Mouse (Mus musculus): ENCODE measurements around the gene Tmem91.
A peak's percentile ranks its signal among the peaks of the same experiment; 100 is the strongest.

Gene Tmem91

GRCm38 (mm10) chr7:25671686-25672085, 3.3 kb downstream of the Tmem91 start:
- no peak for DNase-seq (ENCODE audit: low read depth, low spot score)

DNA sequence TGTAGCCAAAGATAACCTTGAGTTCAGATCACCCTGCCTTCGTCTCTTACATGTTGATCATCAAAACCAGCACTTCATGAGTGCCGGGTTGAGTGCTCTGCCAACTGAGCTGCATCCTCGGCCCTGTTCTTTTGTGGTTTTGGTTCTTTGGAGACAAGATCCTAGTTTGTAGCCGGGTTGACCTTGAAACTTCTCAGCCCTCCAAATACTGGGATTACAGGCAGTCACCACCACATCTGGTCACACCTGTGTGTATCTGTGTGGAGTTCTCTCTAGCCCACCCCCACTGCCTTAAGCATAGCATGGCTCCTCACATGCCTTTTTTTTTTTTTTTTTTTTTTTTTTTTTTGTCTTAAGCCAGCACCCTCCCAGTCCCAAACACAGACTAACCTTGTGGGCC, 4.9 kb downstream of the Tmem91 start:
- no peak for DNase-seq (ENCODE audit: low read depth, low spot score)

GRCm38 (mm10) chr7:25669631-25670030, 5.3 kb downstream of the Tmem91 start:
- no peak for DNase-seq (ENCODE audit: low read depth, low spot score)

- DNase-seq (ENCODE audit: low read depth, low spot score) = no peak
Observed at GRCm38 (mm10) chr7:25669158-25669557, 5.8 kb downstream of the Tmem91 start.

- no peak for DNase-seq (ENCODE audit: low read depth, low spot score)
Observed at GRCm38 (mm10) chr7:25666381-25666780, 8.6 kb downstream of the Tmem91 start.

- peak; percentile 100 for DNase-seq (ENCODE audit: low read depth, low spot score)
Observed at GRCm38 (mm10) chr7:25658657-25659472, 16.1 kb downstream of the Tmem91 start, which contains the start of the genes Bckdha and Exosc5. Gene Bckdha, minus strand, starts transcription at chr7:25658981. Gene Exosc5, plus strand, starts transcription at chr7:25659164.

GRCm38 (mm10) chr7:25657785-25658184, 17.2 kb downstream of the Tmem91 start:
- DNase-seq (ENCODE audit: low read depth, low spot score) = no peak

GRCm38 (mm10) chr7:25655601-25656428, 19.2 kb downstream of the Tmem91 start:
- DNase-seq (ENCODE audit: low read depth, low spot score) = no peak

DNA sequence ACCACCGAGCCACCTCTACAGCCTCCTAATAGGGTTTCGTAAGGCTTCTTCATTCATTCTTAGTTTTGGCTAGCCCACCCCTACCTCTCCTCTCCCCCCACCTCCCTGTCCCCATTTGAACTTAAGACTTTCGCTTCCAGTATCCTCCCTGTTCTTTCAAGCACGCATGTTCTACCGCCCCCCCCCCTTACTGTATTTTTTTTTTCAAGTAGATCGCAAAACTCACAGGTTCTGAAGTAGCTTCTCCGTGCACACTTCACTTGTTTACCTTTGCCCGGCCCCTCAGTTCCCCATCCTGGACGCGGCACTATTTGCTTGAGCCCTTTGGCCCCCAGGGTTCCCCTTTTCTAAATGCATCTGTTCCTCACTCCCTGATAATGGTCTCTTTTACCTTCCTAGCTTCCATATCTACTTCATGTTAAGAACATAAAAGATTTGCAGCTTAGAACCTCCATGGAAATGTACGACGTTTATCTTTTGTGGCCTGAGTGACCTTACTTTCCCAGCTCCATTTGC, 22.7 kb downstream of the Tmem91 start:
- no peak for DNase-seq (ENCODE audit: low read depth, low spot score)

- no peak for DNase-seq (ENCODE audit: low read depth, low spot score)
Observed at GRCm38 (mm10) chr7:25651281-25651680, 23.7 kb downstream of the Tmem91 start.

DNA sequence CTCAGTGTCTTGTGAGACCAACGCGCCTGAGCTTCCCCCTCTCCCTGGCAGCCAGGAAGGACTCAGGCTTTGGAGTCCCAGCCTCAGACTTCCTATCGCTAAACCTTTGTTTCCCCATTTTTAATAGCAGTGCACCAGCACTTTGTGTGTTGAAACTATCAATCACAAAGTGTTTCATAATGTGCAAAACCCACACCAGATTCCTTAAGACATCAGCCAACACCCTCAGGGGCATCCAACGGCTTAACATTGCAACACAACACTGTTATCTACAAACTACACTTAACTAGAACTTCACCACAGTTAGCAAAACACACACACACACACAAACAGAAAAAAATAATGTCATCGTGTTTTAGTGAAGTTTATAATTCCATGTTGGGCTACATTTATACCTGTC, 25.1 kb downstream of the Tmem91 start:
- DNase-seq (ENCODE audit: low read depth, low spot score) = no peak

DNA sequence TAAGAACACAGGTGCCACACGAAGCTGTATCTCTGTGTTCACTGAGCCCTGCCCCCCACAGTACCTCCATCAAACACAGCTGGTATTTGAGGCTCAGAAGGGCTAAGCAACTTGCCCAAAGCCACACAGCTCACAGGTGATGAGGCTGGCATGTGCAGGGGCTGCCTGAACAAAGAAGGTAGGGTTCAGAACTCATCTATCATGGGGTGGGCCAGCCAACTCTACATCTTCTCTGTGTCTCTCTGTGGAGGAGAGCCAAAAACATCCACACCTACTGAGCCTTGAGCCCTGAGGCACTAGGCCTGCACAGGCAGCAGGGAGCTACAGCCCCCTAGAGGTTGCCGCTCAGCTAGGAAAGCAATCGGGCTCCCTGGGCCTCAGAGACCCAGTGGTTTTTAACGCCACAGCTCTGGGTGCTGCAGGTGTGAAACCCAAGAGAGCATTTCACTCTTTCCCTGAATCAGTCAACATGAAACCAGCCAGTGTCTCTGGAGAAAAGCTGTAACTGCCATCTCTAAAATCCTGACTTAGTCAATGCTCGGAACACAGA, 27.3 kb downstream of the Tmem91 start:
- no peak for DNase-seq (ENCODE audit: low read depth, low spot score)

GRCm38 (mm10) chr7:25645074-25645473, 29.9 kb downstream of the Tmem91 start:
- no peak for DNase-seq (ENCODE audit: low read depth, low spot score)

DNA sequence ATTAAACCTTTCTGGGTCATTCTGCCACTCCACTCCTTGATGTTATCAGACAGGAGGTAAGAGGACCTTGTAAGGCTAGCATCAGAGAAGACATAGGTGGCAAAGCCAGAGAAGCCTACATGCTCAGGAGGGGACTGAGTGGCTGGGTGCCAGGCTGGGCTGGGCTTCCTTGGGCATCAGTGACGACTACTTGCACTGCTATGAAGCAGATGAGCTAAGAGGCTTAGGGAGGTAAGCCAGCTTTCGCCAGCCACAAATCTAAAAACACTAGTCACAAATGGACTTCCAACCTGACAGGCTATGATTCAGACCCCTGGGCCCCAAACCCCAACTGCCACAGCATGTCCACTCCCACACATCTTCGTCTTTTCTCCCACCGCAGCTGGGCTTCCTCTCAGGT, 30.3 kb downstream of the Tmem91 start:
- no peak for DNase-seq (ENCODE audit: low read depth, low spot score)

GRCm38 (mm10) chr7:25644136-25644535, 30.8 kb downstream of the Tmem91 start:
- no peak for DNase-seq (ENCODE audit: low read depth, low spot score)

DNA sequence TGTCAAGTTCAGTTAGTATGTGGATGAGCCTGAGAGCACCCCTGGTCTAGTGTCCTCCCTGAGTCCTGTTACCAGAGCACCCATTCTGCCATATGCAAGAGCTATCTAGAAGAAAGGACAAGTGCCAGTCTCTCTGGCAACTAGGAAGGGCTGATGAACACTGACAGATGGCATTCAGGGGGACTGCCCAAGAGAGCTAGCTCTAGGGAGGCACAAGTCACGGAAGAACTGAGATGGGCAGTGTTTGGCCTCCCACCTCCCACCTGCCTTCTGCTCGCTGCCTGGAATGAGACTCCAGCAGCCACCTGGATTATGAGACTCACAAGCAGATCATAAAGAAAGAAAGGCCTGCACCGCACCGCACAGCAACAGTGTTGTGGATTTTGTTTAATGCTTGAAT, 35.2 kb downstream of the Tmem91 start:
- no peak for DNase-seq (ENCODE audit: low read depth, low spot score)

DNA sequence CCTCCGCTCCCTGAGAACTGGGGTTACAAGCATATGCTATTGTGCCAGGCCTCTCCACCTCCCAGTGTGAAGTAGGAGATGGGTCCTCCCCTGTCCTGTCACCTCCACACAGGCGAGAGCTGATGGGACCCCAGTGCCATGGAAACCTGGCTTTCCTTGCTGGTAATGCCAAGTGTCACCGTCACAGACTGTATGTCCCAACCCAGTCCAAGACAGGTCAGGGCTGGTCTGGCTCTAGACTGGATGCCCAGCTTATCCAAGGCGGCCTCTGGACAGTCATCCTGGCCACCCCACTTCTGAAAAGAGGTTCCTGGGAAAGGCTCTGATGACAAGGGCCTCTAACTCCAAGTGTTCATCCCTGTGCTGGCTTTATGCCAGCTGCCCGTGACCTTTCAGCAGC, 37.9 kb downstream of the Tmem91 start:
- DNase-seq (ENCODE audit: low read depth, low spot score) = no peak

GRCm38 (mm10) chr7:25636373-25636772, 38.6 kb downstream of the Tmem91 start:
- DNase-seq (ENCODE audit: low read depth, low spot score) = no peak

DNA sequence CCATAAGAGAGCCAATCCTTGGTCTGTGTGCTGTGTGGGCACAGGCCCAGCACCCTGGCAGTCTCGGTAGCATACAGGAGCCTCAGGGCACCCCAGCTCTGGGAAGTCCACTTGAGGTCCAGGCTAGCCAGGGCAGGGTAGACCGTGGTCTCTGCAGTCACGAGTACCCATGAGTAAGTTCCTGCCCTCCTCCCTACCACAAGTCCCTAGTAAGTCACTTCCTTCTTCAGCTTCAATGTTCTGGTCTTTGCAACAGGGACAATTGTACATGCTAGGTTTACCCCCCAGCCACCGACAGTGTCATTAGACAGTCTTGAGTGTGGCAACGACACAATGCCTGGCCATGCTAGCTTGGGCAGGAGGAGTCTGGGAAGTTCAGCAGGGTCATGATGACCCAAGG, 42.3 kb downstream of the Tmem91 start:
- no peak for DNase-seq (ENCODE audit: low read depth, low spot score)

DNA sequence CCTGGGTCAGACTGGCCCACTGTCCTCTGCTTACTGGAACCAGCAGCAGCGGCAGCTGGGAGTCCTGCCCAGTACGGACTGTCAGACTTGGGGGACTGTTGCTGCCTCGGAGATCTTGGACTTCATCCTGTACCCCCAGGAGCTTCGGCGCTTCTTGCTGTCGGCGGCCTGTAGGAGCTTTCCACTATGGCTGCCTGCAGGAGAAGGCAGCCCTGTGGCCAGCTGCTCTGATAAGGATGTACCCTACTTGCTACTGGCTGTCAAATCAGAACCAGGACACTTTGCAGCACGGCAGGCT, 46.7 kb downstream of the Tmem91 start:
- DNase-seq (ENCODE audit: low read depth, low spot score) = no peak

GRCm38 (mm10) chr7:25627431-25628322, 47.3 kb downstream of the Tmem91 start:
- DNase-seq (ENCODE audit: low read depth, low spot score) = peak; percentile 35
